Mouse (Mus musculus): ENCODE results near the gene Ptprf.

DNA sequence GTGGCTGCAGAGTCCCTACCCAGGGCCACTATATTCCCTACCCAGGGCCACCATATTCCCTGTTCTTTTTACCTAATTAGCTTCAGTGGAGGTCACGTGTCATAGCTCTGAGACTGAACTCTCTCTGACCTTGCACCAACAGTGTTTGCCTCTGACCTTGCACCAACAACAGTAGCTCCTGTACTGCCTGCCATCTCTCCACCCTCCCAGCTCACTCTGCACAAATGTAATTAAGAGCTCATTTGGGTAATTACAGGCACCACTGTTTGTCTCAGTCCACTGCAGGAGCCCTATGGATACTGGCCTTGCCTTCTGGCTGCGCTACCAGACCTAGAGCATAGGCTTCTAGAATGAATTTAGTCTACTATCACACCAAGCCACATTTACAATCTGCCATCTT is 57.3 kb downstream of the Ptprf start:
- TF ChIP-seq GATA1 (IDR thresholded peaks at IDR 0.05; ENCODE audit: low read length), result no peak
- TF ChIP-seq TAL1 (IDR thresholded peaks at IDR 0.05; ENCODE audit: low read length), result no peak

All from erythroblast, embryonic 14.5 days (primary cell).